Mouse (Mus musculus): ENCODE data around the gene Tmeff2.

Gene Tmeff2

DNA sequence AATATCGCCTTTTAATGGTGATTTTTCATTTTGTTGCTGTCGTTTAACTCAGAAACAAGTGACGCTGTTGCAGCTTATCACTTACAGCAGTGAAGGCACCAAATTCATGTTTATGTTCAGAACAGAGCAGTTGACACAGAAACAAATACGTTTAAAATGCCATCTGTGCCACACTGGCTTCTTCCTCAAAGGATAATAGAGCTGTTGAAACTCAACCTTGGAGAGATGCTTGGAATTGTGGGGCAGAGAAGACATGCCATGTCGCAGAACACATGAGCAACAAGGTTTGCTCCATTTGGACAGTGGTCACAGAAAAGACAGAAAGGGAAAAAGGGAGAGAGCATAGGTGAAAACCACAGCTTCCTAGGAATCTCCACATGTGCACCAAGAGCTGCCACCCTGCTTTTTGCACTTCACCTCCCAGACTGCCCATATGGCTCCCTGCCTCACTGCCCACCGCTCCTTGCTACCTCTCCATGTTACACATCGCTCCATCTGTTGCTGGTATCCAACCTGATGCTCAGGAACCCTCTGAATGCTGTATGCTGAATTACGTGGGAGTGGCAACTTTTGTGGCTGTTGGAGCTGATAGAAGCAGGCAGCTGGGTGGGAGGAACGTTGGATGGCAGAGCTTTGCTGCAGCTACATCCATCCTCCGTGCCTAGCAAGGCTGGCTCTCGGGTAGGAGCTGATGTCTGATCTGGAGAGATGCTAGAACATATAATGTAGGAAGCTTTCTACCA lies 298.8 kb downstream of the Tmeff2 start:
- DNase-seq (ENCODE audit: low spot score in 2 of 2) = peak; percentile 80 to 81

DNA sequence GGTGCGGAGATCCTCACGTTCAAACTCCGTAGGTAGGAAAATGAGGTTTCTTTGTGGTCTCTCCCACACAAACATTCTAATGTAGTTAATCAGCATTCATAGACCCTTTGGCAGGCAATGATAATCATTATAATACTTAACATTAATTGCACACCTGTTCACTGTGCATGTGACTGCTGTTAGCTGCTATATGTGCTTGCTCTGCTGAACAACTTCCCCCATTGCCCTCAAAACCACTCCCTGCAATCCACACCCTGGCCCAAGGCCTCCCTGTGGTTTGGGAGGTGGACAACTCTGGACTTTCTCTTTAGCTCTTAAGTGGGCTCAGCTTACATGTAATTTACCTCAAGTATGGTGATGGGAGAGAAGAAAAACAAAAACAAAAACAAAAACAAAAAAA lies 299.5 kb downstream of the Tmeff2 start:
- no peak for DNase-seq (ENCODE audit: low spot score in 2 of 2)

DNA sequence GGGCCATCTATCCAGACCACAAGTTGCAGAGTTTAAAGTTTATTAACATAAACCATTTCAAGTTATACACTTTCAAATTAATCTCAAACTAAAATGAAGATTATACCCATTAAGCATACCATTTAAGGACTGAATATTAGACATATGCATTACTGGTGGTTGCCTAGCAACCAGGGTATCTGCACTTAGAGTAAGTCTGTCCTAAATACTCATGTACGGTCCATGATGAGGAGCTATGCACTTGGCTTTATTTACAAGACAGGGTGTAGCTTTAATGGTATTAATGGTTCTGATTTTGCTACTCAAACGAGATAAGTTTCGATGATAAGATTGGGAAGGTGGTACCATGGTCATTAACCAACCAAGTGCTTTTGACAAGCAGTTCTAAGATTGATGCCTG lies 315.2 kb downstream of the Tmeff2 start:
- no peak for DNase-seq (ENCODE audit: low spot score in 2 of 2)

DNA sequence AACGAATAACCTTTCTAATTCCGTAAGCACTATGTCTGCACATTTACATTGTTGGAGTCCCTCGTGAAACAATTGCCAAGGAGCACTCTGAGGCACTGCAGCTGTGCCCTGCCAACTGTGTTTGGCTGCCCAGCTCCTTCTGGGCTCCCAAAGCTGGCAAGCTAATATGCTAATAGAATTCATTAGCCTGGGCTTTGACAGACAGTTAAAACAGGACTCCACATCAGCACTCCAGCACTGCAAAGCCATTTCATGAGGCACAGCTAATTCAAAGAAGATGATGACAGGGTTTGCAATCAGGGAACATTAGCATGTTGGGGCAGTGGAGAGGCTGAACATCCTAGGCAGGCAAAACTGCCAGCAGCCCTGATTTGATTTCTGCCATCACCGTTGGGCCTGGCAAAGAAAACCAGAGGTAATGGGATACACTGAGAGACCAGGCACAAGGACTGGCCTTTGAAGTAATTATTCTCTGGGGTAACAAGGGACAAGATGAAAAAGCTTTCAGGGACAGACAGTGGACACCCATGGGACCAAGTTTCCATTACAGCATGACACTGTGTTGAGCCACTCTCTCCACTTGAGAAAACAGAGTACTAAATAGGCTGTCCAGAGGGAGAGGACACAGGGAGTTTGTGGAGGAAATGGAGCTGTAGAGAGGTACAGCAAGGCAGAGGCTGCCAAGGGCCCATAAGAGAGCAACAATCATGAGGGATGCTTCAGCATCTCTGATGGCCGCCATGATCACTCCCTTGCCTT lies 316.0 kb downstream of the Tmeff2 start:
- no peak for DNase-seq (ENCODE audit: low spot score in 2 of 2)

DNA sequence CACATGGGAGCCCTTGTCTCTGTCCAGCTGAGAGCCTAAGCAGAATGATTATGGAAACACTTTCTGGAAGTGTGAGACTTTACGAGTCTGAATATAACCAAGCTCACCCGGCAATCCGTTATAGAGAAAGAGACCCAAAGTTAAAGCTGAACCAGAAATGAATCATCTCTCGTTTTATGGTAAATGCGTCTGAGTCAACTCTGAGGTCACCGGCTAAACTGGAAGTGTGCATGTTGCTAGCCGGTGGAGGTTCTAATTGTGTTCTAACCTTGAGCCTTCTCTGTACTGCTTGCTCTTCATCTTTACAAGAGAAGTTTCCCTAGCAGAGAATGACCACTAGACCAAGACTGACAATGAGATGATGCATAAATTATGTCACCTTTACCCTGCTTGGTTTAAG lies 316.8 kb downstream of the Tmeff2 start:
- DNase-seq (ENCODE audit: low spot score in 2 of 2) = no peak

DNA sequence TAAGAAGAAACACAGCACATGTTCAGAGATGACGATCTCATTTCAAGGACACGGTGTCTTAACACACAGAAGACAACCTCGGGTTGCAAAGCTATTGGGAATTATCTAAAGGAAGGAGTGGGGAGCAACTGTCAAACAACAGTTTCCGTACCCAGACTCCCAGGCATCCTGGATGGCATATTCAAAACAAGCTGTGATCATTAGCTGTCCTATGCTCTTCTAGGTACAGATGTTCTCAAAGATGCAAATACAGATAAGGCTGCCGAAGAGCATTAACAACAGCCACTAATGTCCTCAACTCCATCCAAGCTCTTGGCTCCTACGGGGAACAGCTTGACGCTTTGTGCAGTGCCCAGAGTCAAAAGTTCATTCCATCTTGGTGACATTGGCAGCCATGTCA lies 324.7 kb downstream of the Tmeff2 start:
- no peak for DNase-seq (ENCODE audit: low spot score in 2 of 2)

Measured in right cerebral cortex, adult 2 months (tissue).